Mouse (Mus musculus): ENCODE results near the gene Tmem151a.

- no peak for TF ChIP-seq CTCF (conservative IDR thresholded peaks at IDR 0.05; ENCODE audit: low read length)
- no peak for TF ChIP-seq POU5F1 (IDR thresholded peaks at IDR 0.05; ENCODE audit: borderline replicate concordance, low read length)
- no peak for TF ChIP-seq NANOG (IDR thresholded peaks at IDR 0.05; ENCODE audit: borderline replicate concordance, low read length)
These were observed 542 bp downstream of the Tmem151a start for GRCm38 (mm10) chr19:5084834-5085144.

Measured in E14TG2a.4 (cell line).